ENCODE assay signal across 19 mouse cellular contexts in genomic region chr4:104689047-104689446, GRCm38 (mm10).
DNase-seq lines count a peak whose midpoint lies in the region; ATAC-seq and TF ChIP-seq lines count a peak whose summit lies in the region.
"Had no signal": no experiment of that assay in that cellular context is flagged by ENCODE, and none has a peak within 500 bp of the region (broad histone marks: within the 10 kb centered on the region; RNA-seq: fewer than 3 reads in every experiment).

No protein-coding gene starts in this region.

- WGBS in forebrain, embryonic 12.5 days: 24% methylated on average over 3 of the region's 3 CpGs
- WGBS in forebrain, embryonic 11.5 days: 62% methylated on average over 3 of the region's 3 CpGs
- 8% methylated on average over 3 of the region's 3 CpGs for WGBS in midbrain, embryonic 13.5 days
- WGBS in heart, adult 2 months: 38% methylated on average over 3 of the region's 3 CpGs

- peak overlapping the region; percentile 14; the same call in 1 of the 2 replicates for H3K27ac ChIP-seq in forebrain, embryonic 12.5 days
- no peak overlapping the region for H3K27ac ChIP-seq in forebrain, embryonic 11.5 days (ENCODE audit: low read depth, low read length)
- H3K27ac ChIP-seq in midbrain, embryonic 13.5 days: peak overlapping the region; percentile 27
- H3K27ac ChIP-seq in heart, adult 2 months: no peak overlapping the region

- H3K4me3 ChIP-seq in forebrain, embryonic 12.5 days (replicated peaks): no peak overlapping the region
- H3K4me3 ChIP-seq in forebrain, embryonic 11.5 days (ENCODE audit: low read depth, low read length): no peak overlapping the region
- no peak overlapping the region for H3K4me3 ChIP-seq in midbrain, embryonic 13.5 days (replicated peaks)
- H3K4me3 ChIP-seq in heart, adult 2 months: no peak overlapping the region

- intact Hi-C loops in heart, adult 2 months (cut with DNase I): no loop called here

- no peaks in the 10 kb centered on the region for H3K79me2 ChIP-seq in heart, adult 2 months (replicated peaks; ENCODE audit: control insufficient read depth, insufficient read depth, low read length)

- H3K36me3 ChIP-seq in forebrain, embryonic 12.5 days (replicated peaks): no peaks in the 10 kb centered on the region
- no peaks in the 10 kb centered on the region for H3K36me3 ChIP-seq in forebrain, embryonic 11.5 days (ENCODE audit: control insufficient read depth, insufficient read depth, low read length)
- H3K36me3 ChIP-seq in midbrain, embryonic 13.5 days: peaks cover 4% of the 10 kb centered on the region; the same call in 1 of the 2 replicates
- no peaks in the 10 kb centered on the region for H3K36me3 ChIP-seq in heart, adult 2 months (ENCODE audit: control insufficient read depth, insufficient read depth, low read length)

- no peak overlapping the region for H3K9ac ChIP-seq in forebrain, embryonic 12.5 days
- H3K9ac ChIP-seq in forebrain, embryonic 11.5 days (ENCODE audit: low read length): no peak overlapping the region
- no peak overlapping the region for H3K9ac ChIP-seq in midbrain, embryonic 13.5 days (replicated peaks)
- no peak overlapping the region for H3K9ac ChIP-seq in heart, adult 2 months (ENCODE audit: low read depth, low read length)

- H3K9me3 ChIP-seq in forebrain, embryonic 12.5 days: no peaks in the 10 kb centered on the region
- no peaks in the 10 kb centered on the region for H3K9me3 ChIP-seq in forebrain, embryonic 11.5 days (ENCODE audit: control insufficient read depth, low read length)
- no peaks in the 10 kb centered on the region for H3K9me3 ChIP-seq in midbrain, embryonic 13.5 days

- H3K4me1 ChIP-seq in forebrain, embryonic 12.5 days: peaks cover 50% of the 10 kb centered on the region
- peaks cover 6% of the 10 kb centered on the region; the same call in 1 of the 2 replicates for H3K4me1 ChIP-seq in forebrain, embryonic 11.5 days (replicated peaks; ENCODE audit: control insufficient read depth, insufficient read depth, low read length)
- H3K4me1 ChIP-seq in midbrain, embryonic 13.5 days (replicated peaks): peaks cover 48% of the 10 kb centered on the region
- H3K4me1 ChIP-seq in heart, adult 2 months (ENCODE audit: control insufficient read depth, insufficient read depth, low read length): no peaks in the 10 kb centered on the region

- H3K4me2 ChIP-seq in forebrain, embryonic 12.5 days: no peak overlapping the region
- H3K4me2 ChIP-seq in forebrain, embryonic 11.5 days (ENCODE audit: low read depth, low read length, severe bottlenecking): no peak overlapping the region
- H3K4me2 ChIP-seq in midbrain, embryonic 13.5 days (replicated peaks): no peak overlapping the region
- H3K4me2 ChIP-seq: heart, embryonic 11.5 days had no signal

- H3K27me3 ChIP-seq in forebrain, embryonic 12.5 days: no peaks in the 10 kb centered on the region
- H3K27me3 ChIP-seq in forebrain, embryonic 11.5 days (ENCODE audit: control insufficient read depth, insufficient read depth, low read length): no peaks in the 10 kb centered on the region
- no peaks in the 10 kb centered on the region for H3K27me3 ChIP-seq in midbrain, embryonic 13.5 days
- no peaks in the 10 kb centered on the region; the same call in 1 of the 2 replicates for H3K27me3 ChIP-seq in heart, adult 2 months (ENCODE audit: control insufficient read depth, insufficient read depth, low read length)
- H3K27me3 ChIP-seq: Patski had no signal

- no peak for TF ChIP-seq POLR2A in brain, embryonic 14.5 days (IDR thresholded peaks at IDR 0.05; ENCODE audit: borderline replicate concordance, extremely low read depth, insufficient read depth, insufficient read length, poor library complexity, severe bottlenecking)
- no peak for TF ChIP-seq POLR2A in heart, adult 2 months (IDR thresholded peaks at IDR 0.05; ENCODE audit: insufficient read depth, low read depth, low read length)

- TF ChIP-seq CTCF in brain, embryonic 14.5 days (IDR thresholded peaks at IDR 0.05; ENCODE audit: borderline replicate concordance, extremely low read depth, insufficient read depth, insufficient read length): no peak
- TF ChIP-seq CTCF in heart, adult 2 months (IDR thresholded peaks at IDR 0.05): no peak

- no peak for DNase-seq in forebrain, embryonic 11.5 days (ENCODE audit: low spot score)
- peak; percentile 5 for DNase-seq in kidney, adult 11 months
- no peak for DNase-seq in kidney, postnatal 14 days
- DNase-seq in brain, embryonic 14.5 days (ENCODE audit: low read depth): peak; percentile 83
- DNase-seq in cerebellum, adult 8-10 months: no peak
- DNase-seq in heart, adult 2 months: no peak
- DNase-seq: adrenal gland, postnatal 36 days; cerebellum, postnatal 25 days; gastrocnemius, postnatal 36 days; kidney, postnatal 36 days; lung, adult 18-20 months; right cerebral cortex, postnatal 4 days; thymus, postnatal 14 days had no signal

- TF ChIP-seq EP300 in heart, adult 2 months (IDR thresholded peaks at IDR 0.05; ENCODE audit: insufficient read depth, low read depth, low read length): no peak

- ATAC-seq in forebrain, embryonic 12.5 days (ENCODE audit: low FRiP score): no peak
- ATAC-seq in forebrain, embryonic 11.5 days (replicated peaks; ENCODE audit: low FRiP score): no peak
- peak; percentile 78 for ATAC-seq in midbrain, embryonic 13.5 days
- ATAC-seq: activated CD4-positive, CD25-positive, alpha-beta regulatory T cell, adult 4 months; intestine, embryonic 16.5 days; Patski had no signal

Comparison
In these comparisons a context has a peak if more than half of its experiments do, and no peak if none do; other contexts are left out.
1. H3K27ac ChIP-seq: peak in forebrain, embryonic 12.5 days (single experiment) and midbrain, embryonic 13.5 days (single experiment); none in forebrain, embryonic 11.5 days (single experiment) and heart, adult 2 months (single experiment).
2. DNase-seq: peak in kidney, adult 11 months (single experiment) and brain, embryonic 14.5 days (single experiment); none in forebrain, embryonic 11.5 days (single experiment), kidney, postnatal 14 days (single experiment), cerebellum, adult 8-10 months (single experiment) and heart, adult 2 months (0 of 2).